Mouse (Mus musculus) lung, postnatal 0 days (tissue): ENCODE results near the gene Acss3.

Experiments
- CTCF ChIP-seq: IDR thresholded peaks from 2 replicates; pipeline ENCODE4 v1.5.1; 2016; ENCODE audit warnings: antibody characterized with exemption, mild to moderate bottlenecking
- EP300 ChIP-seq: IDR thresholded peaks from 2 replicates; pipeline ENCODE4 v1.6.1; 2016; ENCODE audit warnings: antibody characterized with exemption, mild to moderate bottlenecking, control low read depth

GRCm38 (mm10) chr10:107021118-107021517, 102.3 kb downstream of the Acss3 start:
- no peak for TF ChIP-seq CTCF
- TF ChIP-seq EP300, result no peak
